ENCODE assay signal across 8 mouse cellular contexts in the genomic region with DNA sequence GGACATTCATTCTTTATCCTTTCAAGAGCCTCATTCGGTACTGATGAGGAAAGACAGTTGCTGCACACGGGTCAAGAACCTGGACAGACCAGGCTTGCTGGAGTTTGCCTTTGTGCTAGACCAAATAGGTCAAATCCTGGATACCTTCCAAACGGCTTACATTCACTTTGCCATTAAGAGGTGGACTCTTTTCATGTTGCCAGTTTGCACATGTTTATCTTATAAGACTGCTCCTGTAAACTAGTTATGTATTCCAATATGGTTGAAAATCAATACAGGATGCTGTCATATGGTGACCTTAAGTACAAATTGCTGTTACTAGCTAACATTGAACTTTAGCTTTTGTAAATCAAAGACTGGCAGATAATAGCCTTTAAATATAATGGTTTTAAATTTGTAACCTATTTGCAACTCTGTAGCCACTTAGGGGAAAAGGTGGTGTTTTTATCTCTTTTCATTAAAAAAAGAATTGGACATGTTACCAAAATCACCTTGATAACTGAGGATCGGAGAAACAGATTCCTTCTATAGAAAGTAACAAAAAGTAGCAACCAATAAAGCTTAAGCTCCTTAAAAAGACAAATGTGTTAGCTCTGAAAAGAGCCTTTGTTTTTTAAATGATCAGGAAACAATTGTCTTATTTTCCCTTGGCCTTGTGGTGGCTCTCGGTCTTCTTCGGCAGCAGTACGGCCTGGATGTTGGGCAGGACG. TPM values are rescaled to one million over a fixed set of nuclear protein-coding genes. Genes with fewer than 3 reads are reported as not detected.
A peak's percentile ranks its signal among the peaks of the same experiment; 100 is the strongest.
DNase-seq lines count a peak whose midpoint lies in the region; ATAC-seq and TF ChIP-seq lines count a peak whose summit lies in the region.

No protein-coding gene starts in this region.

- peak; percentile 16 for DNase-seq in thymus, postnatal 25 days
- no peak for DNase-seq in thymus, postnatal 10 days (ENCODE audit: low spot score in 2 of 2)
- no peak for DNase-seq in urinary bladder, adult 18-20 months (ENCODE audit: low spot score in 2 of 2)
- no peak for DNase-seq in lung, postnatal 10 days
- DNase-seq in right cerebral cortex, adult 2 months (ENCODE audit: low spot score in 2 of 2) = no peak

- peak overlapping the region; percentile 82 for H3K27ac ChIP-seq in embryonic facial prominence, embryonic 15.5 days (replicated peaks)
- H3K27ac ChIP-seq in intestine, postnatal 0 days (ENCODE audit: low read depth, low read length) = 0 out of 2 replicates have a peak overlapping the region, but pooled peaks have one; percentile 16
- peak overlapping the region; percentile 76 for H3K27ac ChIP-seq in neural tube, embryonic 13.5 days (replicated peaks)

- H3K27me3 ChIP-seq in embryonic facial prominence, embryonic 15.5 days = no peaks in the 10 kb centered on the region
- no peaks in the 10 kb centered on the region for H3K27me3 ChIP-seq in intestine, postnatal 0 days (replicated peaks; ENCODE audit: control insufficient read depth, insufficient read depth, low read length)
- H3K27me3 ChIP-seq in neural tube, embryonic 13.5 days = no peaks in the 10 kb centered on the region

- H3K9me3 ChIP-seq in embryonic facial prominence, embryonic 15.5 days (replicated peaks) = no peaks in the 10 kb centered on the region
- H3K9me3 ChIP-seq in intestine, postnatal 0 days (ENCODE audit: control insufficient read depth) = no peaks in the 10 kb centered on the region
- H3K9me3 ChIP-seq in neural tube, embryonic 13.5 days = no peaks in the 10 kb centered on the region

- ATAC-seq in embryonic facial prominence, embryonic 15.5 days (ENCODE audit: insufficient number of reproducible peaks, low FRiP score, low TSS enrichment, low read depth) = no peak
- no peak for ATAC-seq in intestine, postnatal 0 days
- no peak for ATAC-seq in neural tube, embryonic 13.5 days (ENCODE audit: low read depth)

- H3K9ac ChIP-seq in embryonic facial prominence, embryonic 15.5 days = peak overlapping the region; percentile 31; the same call in 1 of the 2 replicates
- no peak overlapping the region for H3K9ac ChIP-seq in intestine, postnatal 0 days (ENCODE audit: low read depth, low read length)
- H3K9ac ChIP-seq in neural tube, embryonic 13.5 days = peak overlapping the region; percentile 64

- H3K4me3 ChIP-seq in embryonic facial prominence, embryonic 15.5 days (replicated peaks) = peak overlapping the region; percentile 42
- H3K4me3 ChIP-seq in intestine, postnatal 0 days (ENCODE audit: low read depth, low read length) = peak overlapping the region; percentile 39
- H3K4me3 ChIP-seq in neural tube, embryonic 13.5 days = peak overlapping the region; percentile 39

- peak overlapping the region; percentile 53 for H3K4me2 ChIP-seq in embryonic facial prominence, embryonic 15.5 days (replicated peaks)
- peak overlapping the region; percentile 61 for H3K4me2 ChIP-seq in intestine, postnatal 0 days (replicated peaks; ENCODE audit: low read depth)
- peak overlapping the region; percentile 62 for H3K4me2 ChIP-seq in neural tube, embryonic 13.5 days

- TF ChIP-seq CTCF in intestine, postnatal 0 days (IDR thresholded peaks at IDR 0.05; ENCODE audit: low read depth) = no peak

- H3K36me3 ChIP-seq in embryonic facial prominence, embryonic 15.5 days = no peaks in the 10 kb centered on the region
- no peaks in the 10 kb centered on the region for H3K36me3 ChIP-seq in intestine, postnatal 0 days (ENCODE audit: control insufficient read depth, insufficient read depth)
- H3K36me3 ChIP-seq in neural tube, embryonic 13.5 days = no peaks in the 10 kb centered on the region

- peaks cover 38% of the 10 kb centered on the region for H3K4me1 ChIP-seq in embryonic facial prominence, embryonic 15.5 days
- H3K4me1 ChIP-seq in intestine, postnatal 0 days (replicated peaks; ENCODE audit: control insufficient read depth, insufficient read depth, low read length) = peaks cover 17% of the 10 kb centered on the region; the same call in 1 of the 2 replicates
- peaks cover 44% of the 10 kb centered on the region for H3K4me1 ChIP-seq in neural tube, embryonic 13.5 days (replicated peaks)

- WGBS in embryonic facial prominence, embryonic 15.5 days = 2% methylated on average over 8 of the region's 8 CpGs
- WGBS in intestine, postnatal 0 days = 8% methylated on average over 8 of the region's 8 CpGs
- 1% methylated on average over 8 of the region's 8 CpGs for WGBS in neural tube, embryonic 13.5 days

RNA-seq across cellular contexts. Expression of gene Hist1h2an, which starts 0.7 kb away (rescaled TPM):
- polyA plus RNA-seq in embryonic facial prominence, embryonic 15.5 days (2015; fragmentation: Nextera tagmentation; extraction: Ambion mirVana) = 2.5 and 10.7 TPM in 2 replicates
- polyA plus RNA-seq in intestine, postnatal 0 days (2015; fragmentation: Nextera tagmentation; extraction: Ambion mirVana) = 1.5 and 3.2 TPM in 2 replicates
- polyA plus RNA-seq in neural tube, embryonic 13.5 days (2015; fragmentation: Nextera tagmentation; extraction: Ambion mirVana) = not detected in 2 replicates

RNA-seq across cellular contexts. Expression of gene Hist1h2bp, which starts 0.9 kb away (rescaled TPM):
- 1.0 and 2.8 TPM in 2 replicates for polyA plus RNA-seq in embryonic facial prominence, embryonic 15.5 days (2015; fragmentation: Nextera tagmentation; extraction: Ambion mirVana)
- polyA plus RNA-seq in intestine, postnatal 0 days (2015; fragmentation: Nextera tagmentation; extraction: Ambion mirVana) = 0.41 and 1.5 TPM in 2 replicates
- polyA plus RNA-seq in neural tube, embryonic 13.5 days (2015; fragmentation: Nextera tagmentation; extraction: Ambion mirVana) = 0.52 and 1.4 TPM in 2 replicates

RNA-seq across cellular contexts. Expression of gene Hist1h3i, which starts 3.2 kb away (rescaled TPM):
- 86.2 and 99.0 TPM in 2 replicates for polyA plus RNA-seq in embryonic facial prominence, embryonic 15.5 days (2015; fragmentation: Nextera tagmentation; extraction: Ambion mirVana)
- 34.1 and 39.6 TPM in 2 replicates for polyA plus RNA-seq in intestine, postnatal 0 days (2015; fragmentation: Nextera tagmentation; extraction: Ambion mirVana)
- 32.1 and 33.9 TPM in 2 replicates for polyA plus RNA-seq in neural tube, embryonic 13.5 days (2015; fragmentation: Nextera tagmentation; extraction: Ambion mirVana)

RNA-seq across cellular contexts. Expression of gene Hist1h1b, which starts 5.9 kb away (rescaled TPM):
- 16.8 and 19.6 TPM in 2 replicates for polyA plus RNA-seq in embryonic facial prominence, embryonic 15.5 days (2015; fragmentation: Nextera tagmentation; extraction: Ambion mirVana)
- 7.3 and 8.1 TPM in 2 replicates for polyA plus RNA-seq in intestine, postnatal 0 days (2015; fragmentation: Nextera tagmentation; extraction: Ambion mirVana)
- 3.2 and 5.8 TPM in 2 replicates for polyA plus RNA-seq in neural tube, embryonic 13.5 days (2015; fragmentation: Nextera tagmentation; extraction: Ambion mirVana)

RNA-seq across cellular contexts. Expression of gene Hist1h2bq, which starts 23.7 kb away (rescaled TPM):
- 12.0 and 14.0 TPM in 2 replicates for polyA plus RNA-seq in embryonic facial prominence, embryonic 15.5 days (2015; fragmentation: Nextera tagmentation; extraction: Ambion mirVana)
- polyA plus RNA-seq in intestine, postnatal 0 days (2015; fragmentation: Nextera tagmentation; extraction: Ambion mirVana) = 7.8 and 9.8 TPM in 2 replicates
- polyA plus RNA-seq in neural tube, embryonic 13.5 days (2015; fragmentation: Nextera tagmentation; extraction: Ambion mirVana) = 4.3 and 4.4 TPM in 2 replicates

Comparison
In these comparisons a context has a peak if more than half of its experiments do, and no peak if none do; other contexts are left out.
1. H3K27ac ChIP-seq: peak in every context shown above with its lines; median percentile 82 in embryonic facial prominence, embryonic 15.5 days; 76 in neural tube, embryonic 13.5 days; 16 in intestine, postnatal 0 days.